Mouse (Mus musculus) E14TG2a.4 (cell line): Measurements from ENCODE around the gene Ugt2b34.

Experiments used
- H3K27me3 ChIP-seq: 2 replicates; pipeline ENCODE4 v1.6.1; 2014; ENCODE audit warnings: low read length, control low read depth; ENCODE audit not compliant: insufficient read depth
- H3K36me3 ChIP-seq: 2 replicates; pipeline ENCODE4 v1.6.1; 2014; ENCODE audit warnings: low read length, control low read depth; ENCODE audit not compliant: insufficient read depth
- H3K4me1 ChIP-seq: replicated peaks from 2 replicates; pipeline ENCODE4 v1.6.1; 2014; ENCODE audit warnings: low read depth, low read length, control low read depth
- H3K4me3 ChIP-seq: replicated peaks from 2 replicates; pipeline ENCODE4 v1.5.1; 2014; ENCODE audit warnings: mild to moderate bottlenecking, low read length
- H3K9me3 ChIP-seq: 2 replicates; pipeline ENCODE4 v1.6.1; 2014; ENCODE audit warnings: low read length, control low read depth
- POU5F1 ChIP-seq: IDR thresholded peaks from 2 replicates; pipeline ENCODE4 v1.6.1; 2014; ENCODE audit warnings: low read length, borderline replicate concordance

Gene Ugt2b34

DNA sequence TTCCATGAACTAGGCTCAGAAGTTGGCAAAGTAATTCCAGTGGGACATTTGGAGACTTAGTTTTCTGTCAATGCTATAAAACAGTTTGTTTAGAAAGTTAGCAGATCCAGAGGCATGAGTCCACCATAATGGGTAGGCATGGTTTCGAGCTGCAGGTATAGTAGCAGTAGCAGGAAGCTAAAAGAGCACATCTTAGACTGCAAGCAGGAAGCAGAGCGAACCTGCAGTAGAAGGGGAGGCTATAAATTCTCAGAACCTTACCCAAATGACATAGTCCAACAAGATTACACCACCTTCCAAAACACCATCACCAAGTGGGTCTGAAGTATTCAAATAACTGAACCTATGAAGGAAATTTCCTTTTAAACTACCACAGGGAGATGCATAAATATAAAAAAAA, 66.5 kb downstream of the Ugt2b34 start:
- H3K4me3 ChIP-seq, result no peak overlapping the region
- no peaks in the 10 kb centered on the region for H3K27me3 ChIP-seq
- peaks cover 28% of the 10 kb centered on the region for H3K36me3 ChIP-seq
- no peaks in the 10 kb centered on the region for H3K4me1 ChIP-seq
- TF ChIP-seq POU5F1, result no peak
- H3K9me3 ChIP-seq, result peaks cover 28% of the 10 kb centered on the region
